Mouse (Mus musculus) layer of hippocampus, adult 8-10 months (tissue): ENCODE measurements around the gene Kifc1. TPM values are rescaled to one million over a fixed set of nuclear protein-coding genes. Genes with fewer than 3 reads are reported as not detected.
A peak's percentile ranks its signal among the peaks of the same experiment; 100 is the strongest.
"Not testable (repeated sequence)": the region's sequence is repeated elsewhere in the genome, so short reads cannot be mapped to it uniquely, and the experiment has no call there.

Experiments used
- DNase-seq, 2 experiments: peaks; one replicate each; pipeline ENCODE4 v3.0.0; 2022; ENCODE audit warnings: low spot score in 2 of 2
- total RNA-seq, 4 experiments: library from RNA; stranded (reverse); gene quantifications; 2 replicates each; pipeline ENCODE4 v1.2.4; 2022

Gene Kifc1
- total RNA-seq, 4 experiments from 2014 or later = 1.9 to 2.6 (median 2.5) TPM

- peak in 1 of 2 experiments; percentile 36 for DNase-seq
These were observed 29.2 kb upstream of the Kifc1 start for GRCm38 (mm10) chr17:33919351-33920281.

GRCm38 (mm10) chr17:33918293-33919203, 28.1 kb upstream of the Kifc1 start:
- DNase-seq = no peak

- DNase-seq = no peak
These were observed 27.3 kb upstream of the Kifc1 start for GRCm38 (mm10) chr17:33917656-33918292.

- no peak for DNase-seq
These were observed 26.6 kb upstream of the Kifc1 start for GRCm38 (mm10) chr17:33916847-33917655.

GRCm38 (mm10) chr17:33916294-33916693, 25.8 kb upstream of the Kifc1 start:
- no peak for DNase-seq

GRCm38 (mm10) chr17:33915671-33916250, 25.3 kb upstream of the Kifc1 start, which contains the start of the genes Tapbp and Zbtb22:
Gene Tapbp, plus strand, starts transcription at chr17:33915899.
Gene Zbtb22, plus strand, starts transcription at chr17:33915904.
- DNase-seq = peak; percentile 97

GRCm38 (mm10) chr17:33914969-33915391, 24.5 kb upstream of the Kifc1 start:
- no peak for DNase-seq

GRCm38 (mm10) chr17:33913905-33914304, 23.4 kb upstream of the Kifc1 start:
- DNase-seq = no peak

GRCm38 (mm10) chr17:33913264-33913663, 22.8 kb upstream of the Kifc1 start:
- DNase-seq = no peak

GRCm38 (mm10) chr17:33911813-33912414, 21.5 kb upstream of the Kifc1 start:
- no peak for DNase-seq

GRCm38 (mm10) chr17:33911052-33911812, 20.8 kb upstream of the Kifc1 start:
- DNase-seq = no peak

GRCm38 (mm10) chr17:33910346-33911051, 20.0 kb upstream of the Kifc1 start:
- no peak for DNase-seq

- DNase-seq = no peak
These were observed 19.4 kb upstream of the Kifc1 start for GRCm38 (mm10) chr17:33909869-33910250.

- DNase-seq = peak; percentile 97 to 98
These were observed 18.8 kb upstream of the Kifc1 start, which contains the start of gene Daxx for GRCm38 (mm10) chr17:33909077-33909868. Gene Daxx, plus strand, starts transcription at chr17:33909414.

GRCm38 (mm10) chr17:33908331-33909076, 18.0 kb upstream of the Kifc1 start:
- no peak for DNase-seq

GRCm38 (mm10) chr17:33904835-33905234, 14.4 kb upstream of the Kifc1 start, which contains the start of gene Platr17:
Gene Platr17, plus strand, starts transcription at chr17:33905135.
- not testable (repeated sequence) for DNase-seq
